ENCODE assay signal across 24 mouse cellular contexts in genomic region chr16:11638739-11639138, GRCm38 (mm10).
DNase-seq lines count a peak whose midpoint lies in the region; ATAC-seq lines count a peak whose summit lies in the region.
"Had no signal": no experiment of that assay in that cellular context is flagged by ENCODE, and none has a peak within 500 bp of the region (broad histone marks: within the 10 kb centered on the region; RNA-seq: fewer than 3 reads in every experiment).

No protein-coding gene starts in this region.

- no peaks in the 10 kb centered on the region for H3K36me3 ChIP-seq in heart, embryonic 10.5 days
- H3K36me3 ChIP-seq in midbrain, embryonic 16.5 days (ENCODE audit: control insufficient read depth, insufficient read depth, low read length): no peaks in the 10 kb centered on the region
- H3K36me3 ChIP-seq in midbrain, embryonic 10.5 days: no peaks in the 10 kb centered on the region
- H3K36me3 ChIP-seq in forebrain, embryonic 12.5 days (replicated peaks): no peaks in the 10 kb centered on the region
- H3K36me3 ChIP-seq: embryonic facial prominence, embryonic 10.5 days; heart, embryonic 13.5 days; limb, embryonic 15.5 days; neural tube, embryonic 13.5 days had no signal

- peaks cover 21% of the 10 kb centered on the region for H3K4me1 ChIP-seq in heart, embryonic 10.5 days
- peaks cover 16% of the 10 kb centered on the region for H3K4me1 ChIP-seq in midbrain, embryonic 16.5 days (ENCODE audit: control insufficient read depth, insufficient read depth, low read length)
- peaks cover 23% of the 10 kb centered on the region for H3K4me1 ChIP-seq in midbrain, embryonic 10.5 days
- H3K4me1 ChIP-seq in forebrain, embryonic 12.5 days: peaks cover 20% of the 10 kb centered on the region

- no peak overlapping the region for H3K27ac ChIP-seq in heart, embryonic 10.5 days
- peak overlapping the region; percentile 21; the same call in 1 of the 2 replicates for H3K27ac ChIP-seq in midbrain, embryonic 16.5 days (ENCODE audit: low read length)
- H3K27ac ChIP-seq in midbrain, embryonic 10.5 days (replicated peaks): no peak overlapping the region
- H3K27ac ChIP-seq in forebrain, embryonic 12.5 days: no peak overlapping the region
- H3K27ac ChIP-seq: embryonic facial prominence, embryonic 10.5 days; heart, embryonic 13.5 days; hindbrain, postnatal 0 days; limb, embryonic 15.5 days; neural tube, embryonic 13.5 days had no signal

- no peak overlapping the region for H3K9ac ChIP-seq in midbrain, embryonic 16.5 days (ENCODE audit: low read depth, low read length)
- no peak overlapping the region for H3K9ac ChIP-seq in forebrain, embryonic 12.5 days
- H3K9ac ChIP-seq: heart, embryonic 13.5 days; limb, embryonic 15.5 days; neural tube, embryonic 13.5 days had no signal

- H3K27me3 ChIP-seq in heart, embryonic 10.5 days (ENCODE audit: insufficient read depth, poor library complexity, severe bottlenecking): no peaks in the 10 kb centered on the region
- H3K27me3 ChIP-seq in midbrain, embryonic 16.5 days (ENCODE audit: control insufficient read depth, insufficient read depth, low read depth, low read length): no peaks in the 10 kb centered on the region
- no peaks in the 10 kb centered on the region for H3K27me3 ChIP-seq in midbrain, embryonic 10.5 days (ENCODE audit: low read depth, poor library complexity, severe bottlenecking)
- no peaks in the 10 kb centered on the region for H3K27me3 ChIP-seq in forebrain, embryonic 12.5 days
- H3K27me3 ChIP-seq: heart, embryonic 13.5 days; limb, embryonic 15.5 days; neural tube, embryonic 13.5 days had no signal

- 0 out of 2 replicates have a peak, but pooled peaks have one; percentile 17 for ATAC-seq in midbrain, embryonic 16.5 days
- ATAC-seq in forebrain, embryonic 12.5 days (ENCODE audit: low FRiP score): no peak
- ATAC-seq: forebrain, embryonic 16.5 days; hindbrain, postnatal 0 days; intestine, embryonic 16.5 days had no signal

- H3K4me3 ChIP-seq in heart, embryonic 10.5 days: no peak overlapping the region
- no peak overlapping the region for H3K4me3 ChIP-seq in midbrain, embryonic 16.5 days (ENCODE audit: low read depth, low read length)
- no peak overlapping the region for H3K4me3 ChIP-seq in midbrain, embryonic 10.5 days
- no peak overlapping the region for H3K4me3 ChIP-seq in forebrain, embryonic 12.5 days (replicated peaks)
- H3K4me3 ChIP-seq: embryonic facial prominence, embryonic 10.5 days; heart, embryonic 13.5 days; limb, embryonic 15.5 days; myocyte; neural tube, embryonic 13.5 days had no signal

- WGBS in heart, embryonic 10.5 days: 66% methylated on average over 1 of the region's 1 CpGs
- WGBS in midbrain, embryonic 16.5 days: 95% methylated on average over 1 of the region's 1 CpGs
- WGBS in midbrain, embryonic 10.5 days: 86% methylated on average over 1 of the region's 1 CpGs
- 100% methylated on average over 1 of the region's 1 CpGs for WGBS in forebrain, embryonic 12.5 days

- H3K9me3 ChIP-seq in heart, embryonic 10.5 days: no peaks in the 10 kb centered on the region
- H3K9me3 ChIP-seq in midbrain, embryonic 16.5 days (replicated peaks; ENCODE audit: control insufficient read depth, low read length, poor library complexity, severe bottlenecking): no peaks in the 10 kb centered on the region
- no peaks in the 10 kb centered on the region for H3K9me3 ChIP-seq in midbrain, embryonic 10.5 days (replicated peaks)
- H3K9me3 ChIP-seq in forebrain, embryonic 12.5 days: no peaks in the 10 kb centered on the region
- H3K9me3 ChIP-seq: embryonic facial prominence, embryonic 10.5 days; heart, embryonic 13.5 days; limb, embryonic 15.5 days; neural tube, embryonic 13.5 days had no signal

- no peak overlapping the region for H3K4me2 ChIP-seq in midbrain, embryonic 16.5 days (ENCODE audit: low read length)
- H3K4me2 ChIP-seq in forebrain, embryonic 12.5 days: no peak overlapping the region
- H3K4me2 ChIP-seq: heart, embryonic 13.5 days; limb, embryonic 15.5 days; neural tube, embryonic 13.5 days had no signal

- DNase-seq in heart, adult 11 months: peak; percentile 82
- no peak for DNase-seq in heart, embryonic 10.5 days (ENCODE audit: low spot score)
- DNase-seq in midbrain, embryonic 10.5 days (ENCODE audit: low spot score): no peak
- peak; percentile 47 for DNase-seq in cerebellum, postnatal 10 days
- DNase-seq in lung, postnatal 10 days: no peak
- DNase-seq: adrenal gland, postnatal 25 days; gastrocnemius, postnatal 14 days; heart, adult 18-20 months; heart, postnatal 14 days; kidney, adult 9 months; midbrain, embryonic 14.5 days; retina, postnatal 1 day; right cerebral cortex, postnatal 25 days; spleen, adult 18-20 months had no signal

Comparison
In these comparisons a context has a peak if more than half of its experiments do, and no peak if none do; other contexts are left out.
1. DNase-seq: peak in heart, adult 11 months (single experiment) and cerebellum, postnatal 10 days (2 of 2); none in heart, embryonic 10.5 days (single experiment), midbrain, embryonic 10.5 days (single experiment) and lung, postnatal 10 days (single experiment).